ENCODE assay signal across 8 mouse cellular contexts in genomic region chr2:92840009-92840408, GRCm38 (mm10).
DNase-seq lines count a peak whose midpoint lies in the region; ATAC-seq and TF ChIP-seq lines count a peak whose summit lies in the region.

No protein-coding gene starts in this region.

- no peak overlapping the region for H3K27ac ChIP-seq in intestine, postnatal 0 days (ENCODE audit: low read depth, low read length)
- H3K27ac ChIP-seq in intestine, embryonic 15.5 days: no peak overlapping the region
- no peak overlapping the region for H3K27ac ChIP-seq in hindbrain, embryonic 14.5 days
- no peak overlapping the region for H3K27ac ChIP-seq in midbrain, postnatal 0 days (ENCODE audit: low read depth, low read length)

- no peaks in the 10 kb centered on the region for H3K4me1 ChIP-seq in intestine, postnatal 0 days (replicated peaks; ENCODE audit: control insufficient read depth, insufficient read depth, low read length)
- H3K4me1 ChIP-seq in intestine, embryonic 15.5 days (replicated peaks): peaks cover 4% of the 10 kb centered on the region; the same call in 1 of the 2 replicates
- peaks cover 9% of the 10 kb centered on the region for H3K4me1 ChIP-seq in hindbrain, embryonic 14.5 days (replicated peaks; ENCODE audit: control insufficient read depth, insufficient read depth, low read length)
- peaks cover 4% of the 10 kb centered on the region for H3K4me1 ChIP-seq in midbrain, postnatal 0 days (ENCODE audit: insufficient read depth, low read length)

- H3K36me3 ChIP-seq in intestine, postnatal 0 days (ENCODE audit: control insufficient read depth, insufficient read depth): no peaks in the 10 kb centered on the region
- no peaks in the 10 kb centered on the region for H3K36me3 ChIP-seq in intestine, embryonic 15.5 days
- H3K36me3 ChIP-seq in hindbrain, embryonic 14.5 days (replicated peaks; ENCODE audit: control insufficient read depth, insufficient read depth): no peaks in the 10 kb centered on the region
- no peaks in the 10 kb centered on the region for H3K36me3 ChIP-seq in midbrain, postnatal 0 days (ENCODE audit: insufficient read depth, low read length)

- intact Hi-C loops in left cerebral cortex, postnatal 14 days (cut with DNase I): loop anchor here (2.0 kb wide), 2 partner anchors 231 to 353 kb away; no protein-coding TSS in a partner anchor

- TF ChIP-seq CTCF in intestine, postnatal 0 days (IDR thresholded peaks at IDR 0.05; ENCODE audit: low read depth): peak; percentile 85
- peak; percentile 96 for TF ChIP-seq CTCF in midbrain, postnatal 0 days (IDR thresholded peaks at IDR 0.05)

- no peak overlapping the region for H3K9ac ChIP-seq in intestine, postnatal 0 days (ENCODE audit: low read depth, low read length)
- H3K9ac ChIP-seq in intestine, embryonic 15.5 days: no peak overlapping the region
- no peak overlapping the region for H3K9ac ChIP-seq in hindbrain, embryonic 14.5 days
- H3K9ac ChIP-seq in midbrain, postnatal 0 days (replicated peaks; ENCODE audit: low read length, poor library complexity, severe bottlenecking): no peak overlapping the region

- H3K4me3 ChIP-seq in intestine, postnatal 0 days (ENCODE audit: low read depth, low read length): no peak overlapping the region
- no peak overlapping the region for H3K4me3 ChIP-seq in intestine, embryonic 15.5 days (replicated peaks)
- no peak overlapping the region for H3K4me3 ChIP-seq in hindbrain, embryonic 14.5 days (replicated peaks; ENCODE audit: low read length)
- H3K4me3 ChIP-seq in midbrain, postnatal 0 days (ENCODE audit: low read depth, low read length): no peak overlapping the region

- no peak overlapping the region for H3K4me2 ChIP-seq in intestine, postnatal 0 days (replicated peaks; ENCODE audit: low read depth)
- H3K4me2 ChIP-seq in intestine, embryonic 15.5 days (replicated peaks): no peak overlapping the region
- H3K4me2 ChIP-seq in hindbrain, embryonic 14.5 days (replicated peaks): no peak overlapping the region
- H3K4me2 ChIP-seq in midbrain, postnatal 0 days (ENCODE audit: low read depth, low read length, poor library complexity, severe bottlenecking): no peak overlapping the region

- no peaks in the 10 kb centered on the region for H3K27me3 ChIP-seq in intestine, postnatal 0 days (replicated peaks; ENCODE audit: control insufficient read depth, insufficient read depth, low read length)
- H3K27me3 ChIP-seq in intestine, embryonic 15.5 days (replicated peaks): 0 out of 2 replicates have a peak, but pooled peaks cover 3% of the 10 kb centered on the region
- peaks cover 3% of the 10 kb centered on the region; the same call in 1 of the 2 replicates for H3K27me3 ChIP-seq in hindbrain, embryonic 14.5 days (ENCODE audit: control insufficient read depth, insufficient read depth, low read length)
- peaks cover 3% of the 10 kb centered on the region; the same call in 1 of the 2 replicates for H3K27me3 ChIP-seq in midbrain, postnatal 0 days (ENCODE audit: insufficient read depth, low read length)

- WGBS in intestine, postnatal 0 days: 16% methylated on average over 4 of the region's 4 CpGs
- WGBS in intestine, embryonic 15.5 days: 24% methylated on average over 4 of the region's 4 CpGs
- WGBS in hindbrain, embryonic 14.5 days: 21% methylated on average over 4 of the region's 4 CpGs
- WGBS in midbrain, postnatal 0 days: 22% methylated on average over 4 of the region's 4 CpGs

- no peak for ATAC-seq in intestine, postnatal 0 days
- no peak for ATAC-seq in intestine, embryonic 15.5 days
- ATAC-seq in hindbrain, embryonic 14.5 days (ENCODE audit: low FRiP score): peak; percentile 74; the same call in 1 of the 2 replicates
- peak; percentile 79; the same call in 1 of the 2 replicates for ATAC-seq in midbrain, postnatal 0 days (ENCODE audit: low FRiP score)

- H3K9me3 ChIP-seq in intestine, postnatal 0 days (ENCODE audit: control insufficient read depth): no peaks in the 10 kb centered on the region
- no peaks in the 10 kb centered on the region for H3K9me3 ChIP-seq in intestine, embryonic 15.5 days
- no peaks in the 10 kb centered on the region for H3K9me3 ChIP-seq in hindbrain, embryonic 14.5 days (ENCODE audit: control insufficient read depth, low read length)
- H3K9me3 ChIP-seq in midbrain, postnatal 0 days (ENCODE audit: low read length): no peaks in the 10 kb centered on the region

- DNase-seq in adrenal gland, adult 18-20 months (ENCODE audit: low spot score in 2 of 2): peak; percentile 42 to 52
- DNase-seq in embryo, embryonic 11 days: peak; percentile 72
- peak; percentile 75 for DNase-seq in hindbrain, embryonic 14.5 days (ENCODE audit: low spot score)
- DNase-seq in left cerebral cortex, postnatal 14 days (ENCODE audit: low spot score in 2 of 2): peak; percentile 82 to 84
- peak; percentile 85 for DNase-seq in midbrain, postnatal 0 days (ENCODE audit: low spot score)
- peak; percentile 12 to 19 for DNase-seq in thymus, postnatal 36 days

Comparison
In these comparisons a context has a peak if more than half of its experiments do, and no peak if none do; other contexts are left out.
1. ATAC-seq: peak in hindbrain, embryonic 14.5 days (single experiment) and midbrain, postnatal 0 days (single experiment); none in intestine, postnatal 0 days (single experiment) and intestine, embryonic 15.5 days (single experiment).
2. DNase-seq: peak in every context shown above with its lines; median percentile 85 in midbrain, postnatal 0 days; 83 in left cerebral cortex, postnatal 14 days; 75 in hindbrain, embryonic 14.5 days; 72 in embryo, embryonic 11 days; 47 in adrenal gland, adult 18-20 months; 16 in thymus, postnatal 36 days.